Mouse (Mus musculus) kidney, adult 11 months (tissue): ENCODE measurements around the gene Spem1.
"Not testable (repeated sequence)": the region's sequence is repeated elsewhere in the genome, so short reads cannot be mapped to it uniquely, and the experiment has no call there.

ENCODE experiments used
- DNase-seq: peaks from one replicate; pipeline ENCODE4 v3.0.0; 2022

The Spem1 gene

GRCm38 (mm10) chr11:69822080-69822479, at the start of gene Spem1:
Spem1 (minus strand) TSS chr11:69822180.
- no peak for DNase-seq

- DNase-seq = no peak
Measured at GRCm38 (mm10) chr11:69870289-69871069, 48.5 kb upstream of the Spem1 start.

GRCm38 (mm10) chr11:69867335-69867734, 45.4 kb upstream of the Spem1 start:
- DNase-seq = no peak

GRCm38 (mm10) chr11:69865561-69865960, 43.6 kb upstream of the Spem1 start:
- no peak for DNase-seq

GRCm38 (mm10) chr11:69864138-69864860, 42.3 kb upstream of the Spem1 start:
- no peak for DNase-seq

- DNase-seq = not testable (repeated sequence)
Measured at GRCm38 (mm10) chr11:69863729-69864128, 41.7 kb upstream of the Spem1 start.

GRCm38 (mm10) chr11:69858113-69858998, 36.4 kb upstream of the Spem1 start, which contains the start of gene Tnk1:
Tnk1 (minus strand) TSS chr11:69858730.
- DNase-seq = peak; percentile 81

- no peak for DNase-seq
Measured at GRCm38 (mm10) chr11:69855347-69855746, 33.4 kb upstream of the Spem1 start.

GRCm38 (mm10) chr11:69854680-69855079, 32.7 kb upstream of the Spem1 start:
- no peak for DNase-seq

GRCm38 (mm10) chr11:69853994-69854393, 32.0 kb upstream of the Spem1 start:
- DNase-seq = peak; percentile 42

GRCm38 (mm10) chr11:69850754-69851153, 28.8 kb upstream of the Spem1 start:
- DNase-seq = no peak

- no peak for DNase-seq
Measured at GRCm38 (mm10) chr11:69849884-69850283, 27.9 kb upstream of the Spem1 start.

- no peak for DNase-seq
Measured at GRCm38 (mm10) chr11:69849128-69849527, 27.1 kb upstream of the Spem1 start.

- no peak for DNase-seq
Measured at GRCm38 (mm10) chr11:69848021-69848420, 26.0 kb upstream of the Spem1 start.

GRCm38 (mm10) chr11:69846738-69847688, 25.0 kb upstream of the Spem1 start:
- DNase-seq = no peak

GRCm38 (mm10) chr11:69846198-69846680, 24.3 kb upstream of the Spem1 start, which contains the start of gene Plscr3:
Plscr3 (plus strand) TSS chr11:69846376.
- DNase-seq = peak; percentile 95

GRCm38 (mm10) chr11:69838714-69839104, 16.7 kb upstream of the Spem1 start:
- no peak for DNase-seq

- peak; percentile 99 for DNase-seq
Measured at GRCm38 (mm10) chr11:69837952-69838713, 16.2 kb upstream of the Spem1 start, which contains the start of gene Tmem256. Tmem256 (plus strand) TSS chr11:69838514.

GRCm38 (mm10) chr11:69837604-69837951, 15.6 kb upstream of the Spem1 start, which contains the start of gene Nlgn2:
Nlgn2 (minus strand) TSS chr11:69837784.
- DNase-seq = no peak

GRCm38 (mm10) chr11:69836703-69837576, 15.0 kb upstream of the Spem1 start:
- DNase-seq = peak; percentile 37
